ENCODE assay signal across 9 mouse cellular contexts in genomic region chr13:34154931-34155272, GRCm38 (mm10). TPM values are rescaled to one million over a fixed set of nuclear protein-coding genes. Genes with fewer than 3 reads are reported as not detected.
A peak's percentile ranks its signal among the peaks of the same experiment; 100 is the strongest.
DNase-seq lines count a peak whose midpoint lies in the region; ATAC-seq and TF ChIP-seq lines count a peak whose summit lies in the region.
"Had no signal": no experiment of that assay in that cellular context is flagged by ENCODE, and none has a peak within 500 bp of the region (broad histone marks: within the 10 kb centered on the region; RNA-seq: fewer than 3 reads in every experiment).

No protein-coding gene starts in this region.

- 0 out of 2 replicates have a peak overlapping the region, but pooled peaks have one; percentile 61 for H3K27ac ChIP-seq in embryonic facial prominence, embryonic 12.5 days
- H3K27ac ChIP-seq in lung, postnatal 0 days (ENCODE audit: low read length) = no peak overlapping the region

- H3K9me3 ChIP-seq in embryonic facial prominence, embryonic 12.5 days = no peaks in the 10 kb centered on the region
- H3K9me3 ChIP-seq in lung, postnatal 0 days (ENCODE audit: low read length) = no peaks in the 10 kb centered on the region
- H3K9me3 ChIP-seq: megakaryocyte, embryonic 14.5 days had no signal

- TF ChIP-seq EP300 in lung, postnatal 0 days (IDR thresholded peaks at IDR 0.05) = no peak

- H3K27me3 ChIP-seq in embryonic facial prominence, embryonic 12.5 days = no peaks in the 10 kb centered on the region
- H3K27me3 ChIP-seq in lung, postnatal 0 days (replicated peaks; ENCODE audit: insufficient read depth, low read length) = no peaks in the 10 kb centered on the region

- peak overlapping the region; percentile 25; the same call in 1 of the 2 replicates for H3K4me2 ChIP-seq in embryonic facial prominence, embryonic 12.5 days (replicated peaks)
- H3K4me2 ChIP-seq in lung, postnatal 0 days (replicated peaks; ENCODE audit: low read depth, low read length) = peak overlapping the region; percentile 32

- 34% methylated on average over 3 of the region's 3 CpGs for WGBS in embryonic facial prominence, embryonic 12.5 days
- 23% methylated on average over 3 of the region's 3 CpGs for WGBS in lung, postnatal 0 days

- intact Hi-C loops in heart, postnatal 14 days (cut with DNase I) = loop anchor here (1.0 kb wide), 2 partner anchors 77 to 109 kb away; partner anchors contain the start of gene Tubb2a

- ATAC-seq in embryonic facial prominence, embryonic 12.5 days (ENCODE audit: insufficient number of reproducible peaks, insufficient read depth, low FRiP score, low TSS enrichment) = no peak
- peak; percentile 49; the same call in 1 of the 2 replicates for ATAC-seq in lung, postnatal 0 days

- no peaks in the 10 kb centered on the region for H3K36me3 ChIP-seq in embryonic facial prominence, embryonic 12.5 days
- no peaks in the 10 kb centered on the region for H3K36me3 ChIP-seq in lung, postnatal 0 days (ENCODE audit: insufficient read depth, low read length)

- H3K4me1 ChIP-seq in embryonic facial prominence, embryonic 12.5 days = peaks cover 11% of the 10 kb centered on the region; the same call in 1 of the 2 replicates
- H3K4me1 ChIP-seq in lung, postnatal 0 days (ENCODE audit: insufficient read depth, low read depth, low read length) = peaks cover 4% of the 10 kb centered on the region; the same call in 1 of the 2 replicates

- DNase-seq in adrenal gland, adult 18-20 months (ENCODE audit: low spot score in 2 of 2) = peak; percentile 51 to 54
- DNase-seq in adrenal gland, adult 8-10 months = no peak
- DNase-seq in adrenal gland, adult 2 months = peak; percentile 47
- peak; percentile 61 to 79 for DNase-seq in heart, postnatal 14 days
- peak; percentile 65 for DNase-seq in layer of hippocampus, adult 9-11 months
- DNase-seq in lung, postnatal 0 days (ENCODE audit: low spot score) = peak; percentile 64
- DNase-seq in retina, postnatal 7 days (ENCODE audit: low read depth, low spot score) = peak; percentile 37

- H3K9ac ChIP-seq in embryonic facial prominence, embryonic 12.5 days = no peak overlapping the region
- H3K9ac ChIP-seq in lung, postnatal 0 days (replicated peaks; ENCODE audit: low read depth) = no peak overlapping the region

- peak; percentile 81 for TF ChIP-seq CTCF in lung, postnatal 0 days (IDR thresholded peaks at IDR 0.05)

- H3K4me3 ChIP-seq in embryonic facial prominence, embryonic 12.5 days = no peak overlapping the region
- peak overlapping the region; percentile 21 for H3K4me3 ChIP-seq in lung, postnatal 0 days (ENCODE audit: low read depth, low read length)

RNA-seq across cellular contexts. Expression of gene Psmg4, which starts 7.9 kb away (rescaled TPM):
- 10 to 100 TPM; 30.3 to 35.0 TPM for total RNA-seq in adrenal gland, adult 18-20 months (2021)
- 10 to 100 TPM; 28.6 to 39.3 (median 31.2) TPM for total RNA-seq in adrenal gland, adult 8-10 months (2022)
- 10 to 100 TPM; 30.4 to 36.3 TPM for total RNA-seq in adrenal gland, adult 2 months (2021)
- 109 and 110 TPM in 2 replicates for polyA plus RNA-seq in adrenal gland, adult 2 months (2012; rRNA removed)
- 111 TPM in 2 replicates for polyA plus RNA-seq in embryonic facial prominence, embryonic 12.5 days (2016; fragmentation: Nextera tagmentation; extraction: Ambion mirVana)
- 10 to 100 TPM; 25.2 to 37.8 TPM for total RNA-seq in heart, postnatal 14 days (2021)
- 50.1 and 50.2 TPM in 2 replicates for polyA plus RNA-seq in lung, postnatal 0 days (2015; fragmentation: Nextera tagmentation; extraction: Ambion mirVana)

RNA-seq across cellular contexts. Expression of gene Tubb2b, which starts 24.6 kb away (rescaled TPM):
- 1 to 10 TPM; 1.0 to 2.9 TPM for total RNA-seq in adrenal gland, adult 18-20 months (2021)
- 1 to 10 TPM in 3 of 4 experiments, under 1 TPM in 1; 0.81 to 3.5 (median 1.5) TPM for total RNA-seq in adrenal gland, adult 8-10 months (2022)
- total RNA-seq in adrenal gland, adult 2 months (2021) = 1 to 10 TPM; 1.1 to 1.7 TPM
- polyA plus RNA-seq in adrenal gland, adult 2 months (2012; rRNA removed) = 1.6 and 4.2 TPM in 2 replicates
- 66.5 and 77.7 TPM in 2 replicates for polyA plus RNA-seq in embryonic facial prominence, embryonic 12.5 days (2016; fragmentation: Nextera tagmentation; extraction: Ambion mirVana)
- total RNA-seq in heart, postnatal 14 days (2021) = 1 to 10 TPM; 5.2 to 8.8 TPM
- polyA plus RNA-seq in lung, postnatal 0 days (2015; fragmentation: Nextera tagmentation; extraction: Ambion mirVana) = 6.0 and 7.5 TPM in 2 replicates
